Mouse (Mus musculus): ENCODE results near the gene Taok2. TPM values are rescaled to one million over a fixed set of nuclear protein-coding genes. Genes with fewer than 3 reads are reported as not detected.

The Taok2 gene
- polyA plus RNA-seq (2012; rRNA removed) = 107 and 108 TPM in 2 replicates

DNA sequence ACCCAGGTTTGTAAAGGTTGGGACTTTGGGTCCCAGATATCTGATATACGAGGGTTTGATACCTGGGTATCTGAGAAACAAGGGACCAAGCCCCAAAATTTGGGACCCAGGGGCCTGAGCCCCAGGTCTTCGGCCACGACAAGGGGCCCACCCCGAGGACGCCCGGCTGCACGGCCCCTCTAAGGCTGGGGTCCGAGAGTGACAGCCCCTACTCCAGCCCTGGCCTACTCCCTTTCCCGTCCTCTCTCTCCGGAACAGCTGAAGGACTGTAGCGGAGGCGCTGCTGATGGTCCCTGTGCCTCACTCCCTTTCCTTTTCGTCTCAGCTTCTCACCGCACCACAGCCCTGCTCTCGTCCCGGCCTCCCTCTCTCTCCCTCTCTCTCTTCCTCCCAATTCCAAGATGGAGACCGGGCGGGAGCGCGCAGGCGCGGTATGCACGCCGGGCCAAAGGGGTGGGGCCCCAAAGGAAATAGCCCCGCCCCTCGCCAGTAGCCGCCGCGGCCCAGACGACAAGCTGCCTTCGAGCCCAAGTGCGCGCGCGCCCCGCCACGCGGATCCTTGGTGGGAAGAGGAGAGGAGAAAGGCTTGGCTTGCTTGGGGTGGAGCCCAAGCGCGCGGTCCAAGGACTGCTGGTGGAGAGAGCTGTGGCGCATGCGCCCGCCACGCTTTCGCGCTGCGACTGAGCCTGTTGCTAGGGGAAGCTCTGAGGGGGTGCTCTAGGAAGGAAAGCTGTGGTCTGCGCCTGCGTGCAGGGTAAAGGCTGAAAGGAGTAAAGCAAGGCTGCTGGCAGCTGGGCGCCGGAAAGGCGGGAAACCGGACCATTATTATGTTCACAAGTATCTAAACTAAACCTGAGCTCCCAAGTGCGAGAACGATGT, at the start of gene Taok2:
Taok2 (minus strand) TSS at position 418 of the 879 bp plus-strand sequence.
- Histone ChIP-seq H3K27ac (ENCODE audit: insufficient read depth, low read length) (peak within 1 kb of the TSS; percentile 95), H3K4me1 (ENCODE audit: control insufficient read depth, insufficient read depth, low read length) (peaks cover 7% of the 10 kb centered on the region), H3K4me3 (replicated peaks; ENCODE audit: insufficient read depth, low read depth, low read length) (peak within 1 kb of the TSS; percentile 99), H3K27me3 (ENCODE audit: control insufficient read depth, insufficient read depth, low read length) (no peaks in the 10 kb centered on the region)
- DNase-seq = peak; percentile 98 to 99
- WGBS = under 1% methylated on average over 56 of the region's 56 CpGs
- TF ChIP-seq POLR2A (IDR thresholded peaks at IDR 0.05; ENCODE audit: borderline replicate concordance, insufficient read depth, low read length) (peak; percentile 97), CTCF (IDR thresholded peaks at IDR 0.05; ENCODE audit: borderline replicate concordance, insufficient read depth, low read depth, low read length) (no peak)

- no peak for TF ChIP-seq POLR2A (IDR thresholded peaks at IDR 0.05; ENCODE audit: borderline replicate concordance, insufficient read depth, low read length)
- no peak for TF ChIP-seq CTCF (IDR thresholded peaks at IDR 0.05; ENCODE audit: borderline replicate concordance, insufficient read depth, low read depth, low read length)
- no peak for DNase-seq
- 94% methylated on average over 2 of the region's 2 CpGs for WGBS
Measured at GRCm38 (mm10) chr7:126932652-126933051, 48.1 kb upstream of the Taok2 start.

DNA sequence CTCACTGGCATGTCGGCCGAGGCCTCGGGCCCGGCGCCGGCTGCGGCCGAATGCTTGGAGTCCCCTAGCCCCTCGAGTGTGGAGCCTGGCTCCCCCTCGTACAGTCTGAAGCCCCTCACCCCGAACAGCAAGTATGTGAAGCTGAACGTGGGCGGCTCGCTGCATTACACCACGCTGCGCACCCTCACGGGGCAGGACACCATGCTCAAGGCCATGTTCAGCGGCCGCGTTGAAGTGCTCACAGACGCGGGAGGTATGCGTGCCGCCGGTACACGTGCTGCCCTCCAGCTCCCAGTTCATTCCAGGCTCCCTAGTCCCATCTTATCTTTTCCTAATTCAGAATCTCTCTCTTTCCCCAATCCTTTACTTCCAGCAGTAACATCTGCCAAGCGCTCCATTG, 44.5 kb upstream of the Taok2 start:
- Histone ChIP-seq H3K27me3 (ENCODE audit: control insufficient read depth, insufficient read depth, low read length) (no peaks in the 10 kb centered on the region), H3K27ac (ENCODE audit: insufficient read depth, low read length) (no peak overlapping the region; the same call in 1 of the 2 replicates), H3K4me3 (replicated peaks; ENCODE audit: insufficient read depth, low read depth, low read length) (peak overlapping the region; percentile 81), H3K4me1 (ENCODE audit: control insufficient read depth, insufficient read depth, low read length) (no peaks in the 10 kb centered on the region; the same call in 1 of the 2 replicates)
- DNase-seq = no peak
- WGBS = 1% methylated on average over 27 of the region's 27 CpGs
- no peak for TF ChIP-seq POLR2A (IDR thresholded peaks at IDR 0.05; ENCODE audit: borderline replicate concordance, insufficient read depth, low read length)
- no peak for TF ChIP-seq CTCF (IDR thresholded peaks at IDR 0.05; ENCODE audit: borderline replicate concordance, insufficient read depth, low read depth, low read length)

More at GRCm38 (mm10) chr7:126932652-126933051, 48.1 kb upstream of the Taok2 start:
- H3K27ac ChIP-seq (ENCODE audit: insufficient read depth, low read length) = no peak overlapping the region
- H3K4me1 ChIP-seq (ENCODE audit: control insufficient read depth, insufficient read depth, low read length) = no peaks in the 10 kb centered on the region; the same call in 1 of the 2 replicates
- no peak overlapping the region for H3K4me3 ChIP-seq (replicated peaks; ENCODE audit: insufficient read depth, low read depth, low read length)
- no peaks in the 10 kb centered on the region for H3K27me3 ChIP-seq (ENCODE audit: control insufficient read depth, insufficient read depth, low read length)

DNA sequence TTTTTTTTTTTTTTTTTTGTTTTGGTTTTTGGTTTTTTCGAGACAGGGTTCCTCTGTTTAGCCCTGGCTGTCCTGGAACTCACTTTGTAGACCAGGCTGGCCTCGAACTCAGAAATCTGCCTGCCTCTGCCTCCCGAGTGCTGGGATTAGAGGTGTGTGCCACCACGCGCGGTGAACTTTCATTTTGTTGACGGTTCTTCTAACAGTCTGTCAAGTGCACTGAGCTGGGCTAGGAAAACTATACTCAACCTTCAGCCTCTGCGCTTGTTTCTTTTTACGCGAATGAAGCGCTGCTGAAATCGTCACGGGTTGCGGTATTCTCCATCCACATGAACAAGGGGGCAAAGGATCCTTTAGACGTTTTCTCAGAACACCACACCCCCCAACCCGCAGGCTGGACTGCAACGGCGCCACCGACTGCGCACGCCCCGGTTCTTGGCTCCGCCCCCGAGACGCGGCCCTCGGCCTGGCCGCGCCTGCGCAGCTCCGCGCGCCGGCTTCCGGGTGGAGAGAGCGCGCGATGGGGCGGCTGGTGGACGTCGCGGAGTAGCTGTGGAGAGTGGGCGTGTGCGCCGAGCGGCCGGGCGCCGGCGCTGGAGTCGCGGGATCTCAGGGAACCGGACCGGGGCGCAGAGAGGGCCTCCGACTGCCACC, 44.0 kb upstream of the Taok2 start, which contains the start of gene Kctd13:
Kctd13 (plus strand) TSS at position 496 of the 654 bp plus-strand sequence.
- TF ChIP-seq POLR2A (IDR thresholded peaks at IDR 0.05; ENCODE audit: borderline replicate concordance, insufficient read depth, low read length) = peak; percentile 67
- no peak for TF ChIP-seq CTCF (IDR thresholded peaks at IDR 0.05; ENCODE audit: borderline replicate concordance, insufficient read depth, low read depth, low read length)
- H3K4me1 ChIP-seq (ENCODE audit: control insufficient read depth, insufficient read depth, low read length) = no peaks in the 10 kb centered on the region; the same call in 1 of the 2 replicates
- peak; percentile 92 to 93 for DNase-seq
- no peaks in the 10 kb centered on the region for H3K27me3 ChIP-seq (ENCODE audit: control insufficient read depth, insufficient read depth, low read length)
- 2% methylated on average over 56 of the region's 56 CpGs for WGBS
- peak within 1 kb of the TSS; percentile 81 for H3K4me3 ChIP-seq (replicated peaks; ENCODE audit: insufficient read depth, low read depth, low read length)
- H3K27ac ChIP-seq (ENCODE audit: insufficient read depth, low read length) = no peak within 1 kb of the TSS; the same call in 1 of the 2 replicates

- no peak for DNase-seq
- no peak overlapping the region for H3K4me3 ChIP-seq (replicated peaks; ENCODE audit: insufficient read depth, low read depth, low read length)
- TF ChIP-seq CTCF (IDR thresholded peaks at IDR 0.05; ENCODE audit: borderline replicate concordance, insufficient read depth, low read depth, low read length) (no peak), POLR2A (IDR thresholded peaks at IDR 0.05; ENCODE audit: borderline replicate concordance, insufficient read depth, low read length) (no peak)
- 65% methylated on average over 3 of the region's 3 CpGs for WGBS
- H3K27ac ChIP-seq (ENCODE audit: insufficient read depth, low read length) = no peak overlapping the region
- no peaks in the 10 kb centered on the region; the same call in 1 of the 2 replicates for H3K4me1 ChIP-seq (ENCODE audit: control insufficient read depth, insufficient read depth, low read length)
- H3K27me3 ChIP-seq (ENCODE audit: control insufficient read depth, insufficient read depth, low read length) = no peaks in the 10 kb centered on the region
Measured at GRCm38 (mm10) chr7:126926299-126926698, 41.8 kb upstream of the Taok2 start.

- Histone ChIP-seq H3K4me1 (ENCODE audit: control insufficient read depth, insufficient read depth, low read length) (no peaks in the 10 kb centered on the region), H3K4me3 (replicated peaks; ENCODE audit: insufficient read depth, low read depth, low read length) (no peak overlapping the region), H3K27ac (ENCODE audit: insufficient read depth, low read length) (peak overlapping the region; percentile 76; the same call in 1 of the 2 replicates), H3K27me3 (ENCODE audit: control insufficient read depth, insufficient read depth, low read length) (no peaks in the 10 kb centered on the region)
- no peak for TF ChIP-seq POLR2A (IDR thresholded peaks at IDR 0.05; ENCODE audit: borderline replicate concordance, insufficient read depth, low read length)
- no peak for TF ChIP-seq CTCF (IDR thresholded peaks at IDR 0.05; ENCODE audit: borderline replicate concordance, insufficient read depth, low read depth, low read length)
- 61% methylated on average over 5 of the region's 5 CpGs for WGBS
- DNase-seq = no peak
Measured at GRCm38 (mm10) chr7:126923999-126924398, 39.5 kb upstream of the Taok2 start.

DNA sequence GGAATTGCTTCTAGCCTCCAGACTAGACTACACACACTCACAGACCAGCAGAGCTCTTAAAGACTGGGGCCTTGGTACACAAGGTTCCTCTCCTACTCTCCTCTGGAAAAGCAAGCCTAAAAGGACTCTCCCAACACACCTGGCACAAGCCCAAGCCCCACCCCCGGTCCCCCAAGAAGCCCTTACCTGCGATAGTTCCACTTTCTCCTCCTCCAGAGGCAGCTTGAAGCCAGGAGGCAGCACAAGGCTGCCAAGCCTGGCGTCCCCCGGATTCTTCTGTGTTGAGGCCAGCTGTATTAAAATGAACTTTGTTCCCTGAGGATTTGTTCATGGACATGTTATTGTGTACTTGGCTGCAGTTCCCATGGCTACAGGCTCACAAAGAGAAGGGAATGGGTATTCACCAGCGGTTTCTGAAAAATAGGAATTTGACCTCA, 38.1 kb upstream of the Taok2 start, which contains the start of gene Tmem219:
Tmem219 (minus strand) TSS at position 294 of the 437 bp plus-strand sequence.
- H3K27ac ChIP-seq (ENCODE audit: insufficient read depth, low read length) = peak within 1 kb of the TSS; percentile 76; the same call in 1 of the 2 replicates
- DNase-seq = no peak

More for the DNA sequence above, 38.1 kb upstream of the Taok2 start, which contains the start of gene Tmem219:
- no peaks in the 10 kb centered on the region for H3K27me3 ChIP-seq (ENCODE audit: control insufficient read depth, insufficient read depth, low read length)
- no peak within 1 kb of the TSS for H3K4me3 ChIP-seq (replicated peaks; ENCODE audit: insufficient read depth, low read depth, low read length)
- 17% methylated on average over 5 of the region's 5 CpGs for WGBS
- TF ChIP-seq CTCF (IDR thresholded peaks at IDR 0.05; ENCODE audit: borderline replicate concordance, insufficient read depth, low read depth, low read length) = no peak
- no peaks in the 10 kb centered on the region for H3K4me1 ChIP-seq (ENCODE audit: control insufficient read depth, insufficient read depth, low read length)

All from cerebellum, adult 2 months (tissue).